Mouse (Mus musculus): ENCODE data around the gene Pbx1.

Gene Pbx1

GRCm38 (mm10) chr1:168071974-168072373 lies 360.1 kb downstream of the Pbx1 start:
- DNase-seq (ENCODE audit: low spot score) = no peak

- no peak for DNase-seq (ENCODE audit: low spot score)
Measured at GRCm38 (mm10) chr1:168070273-168070910, 361.7 kb downstream of the Pbx1 start.

- DNase-seq (ENCODE audit: low spot score) = no peak
Measured at GRCm38 (mm10) chr1:168069740-168070139, 362.3 kb downstream of the Pbx1 start.
